Mouse (Mus musculus): ENCODE results near the gene Xrcc5. TPM values are rescaled to one million over a fixed set of nuclear protein-coding genes. Genes with fewer than 3 reads are reported as not detected.
A peak's percentile ranks its signal among the peaks of the same experiment; 100 is the strongest.

Xrcc5 gene
- total RNA-seq (2021), result 10.7 and 13.2 TPM in 2 replicates
- long read RNA-seq, transcript Xrcc5-201 (21 exons, 2,555 nt), result major isoform, 17 of 22 reads
- long read RNA-seq, partial matches to known transcripts, result 3 of 22 reads
- long read RNA-seq, other reads (novel, unspliced or antisense), result 2 of 22 reads

- peak; percentile 88 for DNase-seq
Measured at GRCm38 (mm10) chr1:72307317-72307798, at the start of gene Xrcc5. TSS of gene Xrcc5 (plus strand) at chr1:72307421.

DNA sequence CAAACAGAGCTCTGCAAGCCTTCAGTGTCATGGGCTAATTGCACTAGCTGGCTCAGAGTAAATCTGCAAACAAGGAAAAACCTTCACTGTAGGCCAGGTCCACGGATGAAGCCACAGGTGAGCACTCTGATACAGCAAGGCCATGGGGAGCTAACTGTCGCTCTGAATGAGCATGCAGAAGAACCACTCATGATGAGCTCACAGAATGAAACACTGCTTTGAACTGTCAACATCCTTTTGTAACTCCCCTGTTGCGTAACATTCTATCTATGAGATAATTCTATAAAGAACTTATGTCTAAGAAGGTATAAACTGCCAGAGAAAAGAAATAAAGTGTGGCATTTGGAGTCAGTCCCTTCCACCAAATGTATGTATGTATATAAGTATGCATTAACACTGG lies 44.1 kb upstream of the Xrcc5 start:
- no peak for DNase-seq

- no peak for DNase-seq
Measured at GRCm38 (mm10) chr1:72278085-72278484, 29.1 kb upstream of the Xrcc5 start.

GRCm38 (mm10) chr1:72282604-72283003 lies 24.6 kb upstream of the Xrcc5 start:
- no peak for DNase-seq

DNA sequence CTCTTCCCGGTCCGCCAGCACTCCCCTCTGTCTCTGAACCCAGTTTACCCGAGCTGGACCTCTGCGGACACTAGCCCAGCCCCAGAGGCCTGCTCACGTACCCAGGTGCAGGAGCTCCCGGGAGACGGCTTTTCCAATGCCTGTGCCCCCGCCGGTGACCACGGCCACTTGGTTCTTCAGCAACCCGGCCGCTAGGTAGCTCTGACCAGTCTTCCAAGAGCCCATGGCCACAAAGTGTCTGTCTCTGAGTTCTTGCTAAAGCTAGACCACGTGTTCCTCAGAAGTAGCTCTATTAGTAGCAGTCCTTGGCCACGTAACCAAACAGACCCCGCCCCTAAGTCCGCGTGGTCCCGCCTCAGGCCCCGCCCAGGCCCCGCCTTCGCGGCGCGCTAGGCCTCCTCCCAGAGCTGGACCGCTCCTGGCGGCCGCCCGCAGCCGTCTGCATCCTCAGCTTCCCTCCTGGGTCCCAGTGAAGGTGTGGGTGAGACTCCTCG lies 23.2 kb upstream of the Xrcc5 start, which contains the start of the genes Pecr and Tmem169:
Pecr (minus strand) TSS at position 323 of the 494 bp plus-strand sequence.
Tmem169 (plus strand) TSS at position 378 of the 494 bp plus-strand sequence.
- DNase-seq, result peak; percentile 95

DNA sequence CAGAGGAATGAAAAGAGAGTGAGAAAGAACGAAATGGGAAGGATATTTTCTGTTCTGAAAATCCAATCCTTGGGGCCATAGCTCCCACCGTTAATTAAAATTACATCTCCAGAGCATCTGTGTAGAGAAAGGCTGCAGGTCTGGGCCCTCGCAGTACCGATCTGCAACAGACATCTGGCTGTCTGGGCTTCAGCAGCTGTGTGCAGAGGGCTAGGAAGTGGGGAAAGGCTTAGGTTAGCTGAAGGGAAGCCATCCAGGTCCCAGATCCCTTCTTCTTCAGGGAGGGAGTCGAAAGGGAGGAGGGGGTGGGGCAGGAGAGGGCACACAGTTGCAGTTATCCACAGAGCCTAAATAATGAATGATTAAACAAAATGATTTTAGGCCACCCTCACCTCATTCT lies 22.7 kb upstream of the Xrcc5 start:
- DNase-seq, result no peak

GRCm38 (mm10) chr1:72286904-72287303 lies 20.3 kb upstream of the Xrcc5 start:
- no peak for DNase-seq

DNA sequence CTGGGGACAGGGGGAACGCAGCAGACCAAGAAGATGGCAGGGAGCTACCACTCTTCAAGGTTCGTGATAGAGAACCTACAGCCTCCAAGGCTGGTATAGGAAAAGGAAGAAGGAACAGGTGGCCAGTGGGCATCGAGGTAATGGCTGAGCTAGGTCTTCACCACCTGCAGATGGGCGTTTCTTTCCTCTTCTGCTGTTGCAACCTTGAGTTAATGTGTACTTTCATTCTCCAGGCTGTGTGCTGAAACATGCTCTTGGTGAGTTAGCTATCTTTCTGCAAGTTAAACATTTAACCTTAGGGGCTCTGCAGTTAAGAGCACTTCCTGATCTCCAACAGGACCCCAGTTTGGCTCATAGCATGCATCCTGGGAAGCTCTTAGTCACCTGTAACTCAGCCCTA lies 19.3 kb upstream of the Xrcc5 start:
- no peak for DNase-seq

DNA sequence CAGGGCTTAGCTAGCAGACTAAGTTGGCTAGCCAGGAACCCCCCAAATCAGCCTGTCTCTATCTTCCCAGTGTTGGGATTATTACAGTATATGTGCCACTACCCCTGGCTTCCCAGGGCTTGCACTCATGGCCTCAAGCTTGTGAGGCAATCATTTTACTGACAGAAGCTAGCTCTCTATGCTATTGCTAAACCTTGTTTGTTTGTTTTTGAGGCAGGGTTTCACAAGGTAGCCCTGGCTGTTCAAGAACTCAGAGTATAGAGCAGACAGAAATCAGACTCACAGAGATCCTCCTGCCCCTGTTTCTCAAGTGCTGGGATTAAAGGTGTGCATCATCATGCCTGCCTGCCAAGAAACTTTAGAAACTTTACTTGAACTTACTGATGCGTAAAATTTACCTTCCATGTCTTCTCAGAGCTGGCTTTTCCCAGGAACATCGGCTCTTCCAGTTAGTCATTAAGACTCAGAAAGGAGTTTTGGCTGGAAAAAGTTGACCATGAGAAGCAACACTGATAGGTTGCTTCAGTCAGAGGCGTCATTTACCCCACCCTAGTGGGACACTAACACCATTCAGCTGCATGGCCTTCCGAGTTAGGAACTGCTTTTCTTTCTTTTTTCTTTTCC lies 18.6 kb upstream of the Xrcc5 start:
- DNase-seq, result no peak

- no peak for DNase-seq
Measured at GRCm38 (mm10) chr1:72290896-72291295, 16.3 kb upstream of the Xrcc5 start.

DNA sequence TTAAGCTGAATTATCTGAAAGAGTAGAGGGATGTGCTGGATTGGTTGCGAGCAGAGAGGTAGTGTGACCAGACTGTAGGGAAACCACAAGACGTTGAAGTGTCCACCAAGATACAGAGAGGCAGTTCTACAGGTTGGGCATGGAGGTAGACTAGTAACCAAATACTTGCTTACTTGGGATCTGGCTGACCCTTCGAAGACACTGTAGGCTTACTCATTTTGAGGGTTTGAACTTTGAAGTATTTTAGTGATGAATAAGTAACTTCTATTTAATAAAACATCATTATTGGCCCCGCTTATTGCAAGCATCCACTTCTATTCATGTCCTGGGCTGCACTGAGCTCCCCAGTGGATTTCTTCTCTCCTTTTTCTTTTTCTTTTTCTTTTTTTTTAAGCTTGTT lies 15.8 kb upstream of the Xrcc5 start:
- DNase-seq, result no peak

GRCm38 (mm10) chr1:72291925-72292324 lies 15.3 kb upstream of the Xrcc5 start:
- DNase-seq, result no peak

DNA sequence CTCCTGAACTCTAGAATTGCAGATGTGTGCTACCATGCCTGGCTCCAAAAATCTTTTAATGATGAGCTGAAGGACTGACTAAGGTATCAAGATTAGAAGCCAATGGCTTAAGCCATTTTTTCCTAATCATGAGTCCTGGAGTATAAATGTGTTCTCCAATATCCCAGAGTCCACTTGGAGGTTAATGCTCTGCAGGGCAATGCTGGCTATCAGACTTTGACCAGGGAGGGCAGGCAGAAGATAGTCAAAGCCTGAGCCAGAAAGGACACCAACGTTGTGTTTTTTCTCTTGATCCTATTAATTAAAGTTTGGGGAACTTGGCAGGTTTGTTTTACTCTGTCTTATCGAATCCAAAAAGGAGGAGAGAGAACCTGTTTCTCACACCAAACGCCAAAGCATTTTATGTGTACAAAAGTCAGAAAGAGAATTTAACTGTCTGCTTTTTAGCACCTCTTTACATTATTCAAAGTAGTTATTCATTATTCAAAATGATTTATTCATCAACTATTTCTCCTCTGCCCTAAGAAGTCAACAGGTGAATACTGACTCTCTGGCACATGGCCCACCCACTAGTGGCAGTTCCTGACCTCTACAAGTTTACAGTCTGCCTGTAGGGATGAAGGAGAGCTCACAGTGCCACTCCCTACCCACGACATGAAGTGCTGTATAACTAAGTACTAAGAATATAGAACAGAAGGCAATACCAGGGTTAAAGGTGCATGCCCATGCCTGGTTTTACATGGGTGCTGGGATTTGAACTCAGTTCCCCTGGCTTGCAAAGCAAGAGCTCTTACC lies 13.2 kb upstream of the Xrcc5 start:
- DNase-seq, result no peak

DNA sequence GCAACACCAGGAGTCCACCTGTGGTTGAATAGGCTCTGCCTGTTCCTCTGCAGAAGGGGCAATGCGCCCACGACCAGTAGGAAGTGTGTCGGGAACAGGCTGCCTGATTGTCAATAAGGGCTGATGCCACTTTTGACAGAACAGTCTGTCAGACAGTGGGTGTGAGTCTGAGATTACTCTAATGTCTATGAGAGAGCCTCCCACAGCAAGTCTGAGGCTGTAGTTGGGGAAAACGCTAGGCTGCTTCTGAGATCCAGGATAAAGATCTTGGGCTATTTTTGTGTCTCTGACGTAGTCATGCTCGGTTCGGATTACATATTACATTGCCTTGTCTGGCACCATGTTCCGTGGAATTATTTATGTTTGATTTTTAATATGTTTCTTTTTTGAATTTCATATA lies 11.5 kb upstream of the Xrcc5 start:
- no peak for DNase-seq

GRCm38 (mm10) chr1:72301845-72302244 lies 5.4 kb upstream of the Xrcc5 start:
- no peak for DNase-seq

DNA sequence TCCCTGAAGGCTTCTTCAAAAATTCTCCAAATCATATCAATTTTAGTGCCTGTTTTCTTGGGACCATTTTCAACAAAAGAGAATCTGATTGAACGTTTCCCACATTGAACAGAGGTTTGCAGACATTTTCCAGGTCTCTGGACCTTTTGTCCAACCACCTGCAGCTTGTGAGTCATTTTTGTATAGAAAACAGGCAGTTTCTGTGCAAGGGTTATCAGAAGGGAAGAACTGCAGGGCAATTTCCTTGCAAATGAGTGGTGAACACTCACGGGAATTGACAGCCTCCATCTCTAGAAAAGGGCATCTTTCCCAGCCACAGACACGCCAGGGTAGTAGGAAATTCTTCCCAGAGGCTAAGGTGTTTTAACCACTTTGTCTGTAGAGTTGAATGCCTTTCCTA lies 980 bp upstream of the Xrcc5 start:
- no peak for DNase-seq

DNA sequence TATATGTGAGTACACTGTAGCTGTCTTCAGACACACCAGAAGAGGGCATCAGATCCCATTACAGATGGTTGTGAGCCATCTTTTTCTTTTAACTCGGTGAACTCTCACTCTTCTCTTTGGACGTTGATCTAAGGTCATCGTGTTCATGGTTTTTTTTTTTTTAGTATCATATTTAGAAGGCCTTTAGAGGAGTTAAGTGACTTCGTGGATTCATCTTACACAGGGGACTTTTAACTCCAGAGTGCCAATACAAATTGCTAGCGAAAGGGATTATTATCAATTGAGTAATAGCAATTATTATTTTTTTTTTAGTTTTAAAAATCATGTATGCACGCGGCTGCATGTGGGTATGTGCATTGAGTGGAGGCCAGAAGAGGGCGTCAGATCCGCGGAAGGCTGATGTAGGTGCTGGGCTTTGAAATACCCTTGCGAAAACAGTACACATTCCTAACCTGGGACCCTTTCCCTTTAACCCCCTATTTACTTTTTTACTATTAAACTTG lies 491 bp upstream of the Xrcc5 start:
- DNase-seq, result peak; percentile 15

GRCm38 (mm10) chr1:72308919-72309318 lies 1.7 kb downstream of the Xrcc5 start:
- DNase-seq, result no peak

DNA sequence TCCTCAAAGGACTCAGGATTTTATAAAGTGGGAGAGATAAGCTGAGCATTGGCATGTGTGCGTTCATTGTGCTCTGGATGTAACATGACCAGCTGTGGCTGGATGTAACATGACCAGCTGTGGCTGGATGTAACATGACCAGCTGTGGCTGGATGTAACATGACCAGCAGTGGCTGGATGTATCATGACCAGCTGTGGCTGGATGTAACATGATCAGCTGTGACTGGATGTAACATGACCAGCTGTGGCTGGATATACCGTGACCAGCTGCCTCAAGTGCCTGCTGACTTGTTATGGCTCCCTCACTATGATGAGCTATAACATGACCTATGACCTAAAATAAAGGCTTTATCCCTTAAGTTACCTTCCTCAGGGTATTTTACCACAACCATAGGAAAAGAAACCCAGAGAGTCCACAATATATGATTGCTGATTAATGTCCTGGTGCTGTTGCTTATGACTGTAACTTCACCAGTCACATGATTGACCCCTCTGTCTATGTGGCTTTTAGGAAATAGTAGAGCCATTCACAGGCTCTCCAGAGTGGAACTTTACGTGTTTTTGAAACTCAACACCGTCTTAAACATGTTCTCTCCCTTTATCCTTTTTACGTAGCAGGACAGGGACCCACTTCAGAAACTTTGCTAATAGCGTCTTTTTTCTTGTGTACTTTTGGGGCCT lies 2.7 kb downstream of the Xrcc5 start:
- DNase-seq, result no peak

- no peak for DNase-seq
Measured at GRCm38 (mm10) chr1:72312701-72313398, 5.6 kb downstream of the Xrcc5 start.

DNA sequence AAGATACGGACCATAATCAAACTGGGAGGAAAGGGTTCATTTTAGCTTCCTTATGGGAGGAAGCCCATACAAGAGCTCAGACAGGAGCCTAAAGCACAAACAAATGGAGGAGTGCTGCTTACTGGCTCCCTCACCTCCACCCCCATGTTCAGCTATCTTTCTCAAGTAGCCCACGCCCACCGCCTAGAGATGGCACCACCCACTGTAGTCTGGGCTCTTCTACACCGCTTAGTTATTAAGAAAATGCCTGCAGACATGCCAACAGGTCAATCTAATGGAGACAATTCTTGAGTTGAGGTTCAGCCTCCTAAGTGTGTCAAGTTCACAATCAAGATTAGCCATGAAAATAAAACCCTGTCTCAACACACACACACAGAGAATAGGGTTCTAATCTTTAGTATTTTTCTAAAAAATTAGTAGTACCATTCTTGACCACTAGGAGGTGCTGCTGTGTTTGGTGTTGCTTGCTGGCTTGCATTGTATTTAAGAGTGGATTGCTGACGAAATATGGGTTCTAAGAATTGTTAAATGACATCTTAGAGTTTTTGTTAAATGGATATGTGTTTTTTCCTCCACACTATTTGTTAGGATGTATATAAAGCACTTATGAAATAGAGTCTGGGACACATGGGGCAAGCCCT lies 6.3 kb downstream of the Xrcc5 start:
- DNase-seq, result no peak
